Mouse (Mus musculus) R1 (cell line): Measurements from ENCODE around the gene B3gntl1.

Experiments used
- DNase-seq: peaks from one replicate; pipeline ENCODE4 v3.0.0-alpha.2; 2018; ENCODE audit warnings: low read depth, low spot score

The B3gntl1 gene

DNA sequence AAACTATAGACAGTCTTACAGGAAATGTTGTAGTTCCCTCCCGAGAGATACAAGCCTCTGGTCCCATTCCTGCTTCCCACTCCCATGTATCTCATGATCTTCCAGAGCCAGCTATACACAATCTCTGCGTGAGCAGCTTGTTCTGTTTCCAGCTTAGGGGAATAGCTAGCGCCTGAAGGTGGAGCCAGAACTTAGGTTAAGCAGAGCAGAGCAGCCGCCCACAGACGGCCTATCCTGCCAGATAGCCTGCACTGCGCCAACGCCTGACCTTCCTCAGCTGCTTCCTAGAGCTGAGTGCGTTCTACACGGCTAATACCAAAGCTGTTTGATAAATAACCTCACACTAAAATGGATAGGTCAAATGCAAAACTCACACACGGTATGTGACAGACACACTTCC is 23.1 kb downstream of the B3gntl1 start:
- peak; percentile 13 for DNase-seq

- no peak for DNase-seq
Observed at GRCm38 (mm10) chr11:121648166-121648565, 24.8 kb downstream of the B3gntl1 start.

GRCm38 (mm10) chr11:121647321-121647720 is 25.6 kb downstream of the B3gntl1 start:
- DNase-seq = peak; percentile 10

DNA sequence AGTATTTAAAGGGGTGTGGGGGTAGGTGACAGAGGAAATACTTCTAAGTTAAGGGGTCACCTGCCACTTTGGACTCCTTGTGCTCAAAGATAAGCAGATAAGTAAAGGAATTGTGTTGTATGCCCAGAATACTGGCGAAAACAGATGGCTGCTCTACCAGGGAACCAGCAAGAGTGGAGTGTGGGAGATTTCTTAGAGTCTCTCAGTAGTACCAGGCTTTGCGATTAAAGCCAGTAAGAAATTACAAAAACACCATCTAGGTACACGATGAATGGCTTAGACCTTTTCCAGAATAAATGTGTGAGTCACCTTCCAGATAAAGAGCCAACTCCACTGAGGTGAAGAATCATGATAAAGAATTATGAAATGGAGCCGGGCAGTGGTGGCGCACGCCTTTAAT is 27.6 kb downstream of the B3gntl1 start:
- no peak for DNase-seq

- DNase-seq = peak; percentile 75
Observed at GRCm38 (mm10) chr11:121641501-121642145, 31.3 kb downstream of the B3gntl1 start.

GRCm38 (mm10) chr11:121636646-121637045 is 36.3 kb downstream of the B3gntl1 start:
- no peak for DNase-seq

GRCm38 (mm10) chr11:121631410-121631809 is 41.5 kb downstream of the B3gntl1 start:
- no peak for DNase-seq

DNA sequence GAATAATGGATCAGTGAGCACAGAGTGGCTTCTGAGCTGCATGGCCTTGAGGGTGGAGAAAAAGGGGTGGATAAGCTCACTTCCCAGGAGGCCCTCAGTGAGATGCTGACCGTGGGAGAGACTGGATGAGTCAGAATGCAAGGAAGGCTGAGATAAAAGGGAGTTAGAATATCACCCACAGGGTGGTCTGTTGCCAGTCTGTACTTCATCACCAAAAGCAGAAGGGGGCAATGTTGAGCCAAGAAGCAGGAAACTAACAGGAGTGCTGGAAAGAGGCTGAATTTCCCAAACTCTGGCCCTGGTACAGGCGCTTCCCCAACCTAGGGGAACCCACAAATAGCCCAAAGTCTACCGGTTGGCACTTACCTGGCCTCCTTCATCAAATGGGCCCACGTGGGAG is 42.5 kb downstream of the B3gntl1 start:
- peak; percentile 62 for DNase-seq

DNA sequence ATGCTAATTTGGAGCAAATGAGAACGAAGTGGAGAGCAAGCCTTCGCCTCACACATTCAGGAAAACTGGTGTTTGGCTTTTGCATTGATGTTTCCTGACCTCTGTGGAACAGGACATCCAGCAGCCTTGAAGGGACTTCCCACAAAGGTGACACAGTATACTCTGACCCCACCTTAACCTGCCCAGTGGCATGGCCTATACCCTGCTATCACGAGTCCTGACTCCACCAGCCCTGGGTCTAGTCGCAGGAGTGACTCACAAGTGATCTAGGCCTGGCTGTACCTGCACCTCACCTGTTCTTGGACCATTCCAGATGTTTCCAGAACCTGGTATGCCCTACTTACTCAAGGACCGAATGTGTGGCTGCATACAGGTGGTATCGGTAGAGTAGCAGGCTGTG is 43.4 kb downstream of the B3gntl1 start:
- no peak for DNase-seq

GRCm38 (mm10) chr11:121627521-121627920 is 45.4 kb downstream of the B3gntl1 start:
- no peak for DNase-seq

- no peak for DNase-seq
Observed at GRCm38 (mm10) chr11:121625007-121625406, 47.9 kb downstream of the B3gntl1 start.

DNA sequence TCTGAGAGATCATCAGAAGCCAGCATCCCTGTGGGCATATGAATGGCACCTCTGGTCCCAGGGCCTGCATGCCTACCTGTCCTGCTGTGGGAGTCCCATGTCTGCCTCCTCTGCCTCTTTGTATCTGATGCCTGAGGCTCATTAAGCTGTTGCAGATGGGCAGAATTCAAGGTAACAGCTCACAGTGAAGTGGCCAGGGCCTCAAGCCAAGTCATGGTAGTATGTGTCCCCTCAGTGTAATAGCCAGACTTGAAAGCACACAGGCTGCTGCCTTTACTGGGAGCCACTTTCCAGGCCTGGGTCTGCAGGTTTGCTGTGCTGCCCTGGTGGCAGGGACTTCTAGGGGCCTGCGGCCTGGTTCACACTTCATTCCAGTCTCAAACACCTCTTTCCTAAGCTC is 55.6 kb downstream of the B3gntl1 start:
- DNase-seq = no peak

DNA sequence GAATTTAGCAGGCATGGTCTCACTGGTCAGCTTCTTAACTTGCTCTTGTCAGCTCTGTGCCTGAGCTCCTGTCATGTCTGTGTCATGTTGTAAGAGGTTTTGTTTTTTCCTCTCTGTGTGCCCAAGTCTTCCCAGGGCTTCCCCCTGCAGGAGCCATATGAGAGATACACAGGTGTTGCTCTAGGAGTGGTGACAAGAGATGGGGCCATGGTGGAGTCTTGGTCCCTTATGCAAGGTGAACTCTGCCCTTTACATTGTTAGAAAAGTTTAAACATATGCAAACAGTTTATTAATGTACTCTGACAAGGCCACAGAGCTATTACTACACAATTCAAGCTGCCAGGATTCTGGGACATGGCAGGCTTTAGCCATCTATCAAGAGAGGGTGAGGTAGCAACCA is 56.5 kb downstream of the B3gntl1 start:
- DNase-seq = no peak

- DNase-seq = no peak
Observed at GRCm38 (mm10) chr11:121615961-121616485, 56.9 kb downstream of the B3gntl1 start.

- no peak for DNase-seq
Observed at GRCm38 (mm10) chr11:121610976-121611375, 62.0 kb downstream of the B3gntl1 start.

GRCm38 (mm10) chr11:121605604-121606003 is 67.3 kb downstream of the B3gntl1 start:
- DNase-seq = no peak

DNA sequence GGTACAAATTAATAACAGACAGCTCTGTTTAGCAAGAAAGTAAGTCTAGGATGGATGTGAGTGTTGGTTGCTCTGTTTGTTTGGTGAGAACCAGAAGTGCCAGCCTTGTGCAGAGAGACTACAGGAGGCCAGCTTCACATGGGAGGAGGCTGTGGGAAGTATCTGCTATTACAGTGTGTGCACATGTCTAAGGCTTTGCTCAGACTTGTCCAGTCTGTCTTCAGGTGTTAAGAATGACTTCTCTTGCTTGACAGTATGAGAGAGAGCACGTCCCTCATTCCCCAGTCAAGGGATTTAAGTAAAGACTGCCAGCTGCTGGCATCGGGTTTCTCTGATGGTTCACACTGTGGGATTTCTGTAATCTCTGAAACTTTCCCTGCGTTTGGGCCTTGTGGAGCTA is 71.5 kb downstream of the B3gntl1 start:
- no peak for DNase-seq

GRCm38 (mm10) chr11:121597254-121597653 is 75.7 kb downstream of the B3gntl1 start:
- DNase-seq = no peak

GRCm38 (mm10) chr11:121581856-121582255 is 91.1 kb downstream of the B3gntl1 start:
- no peak for DNase-seq
